Mouse (Mus musculus) liver, embryonic 14 days (tissue): ENCODE results near the gene Lsmem1. TPM values are rescaled to one million over a fixed set of nuclear protein-coding genes. Genes with fewer than 3 reads are reported as not detected.

Experiments used
- polyA plus RNA-seq: library from polyadenylated mRNA; depleted of rRNA; stranded (reverse); fragments of >200 nt; gene quantifications from 2 replicates; pipeline ENCODE4 v1.2.3, GENCODE M21; 2012; rRNA removed

The Lsmem1 gene
- 0.01 and 0.06 TPM in 2 replicates for polyA plus RNA-seq

DNA sequence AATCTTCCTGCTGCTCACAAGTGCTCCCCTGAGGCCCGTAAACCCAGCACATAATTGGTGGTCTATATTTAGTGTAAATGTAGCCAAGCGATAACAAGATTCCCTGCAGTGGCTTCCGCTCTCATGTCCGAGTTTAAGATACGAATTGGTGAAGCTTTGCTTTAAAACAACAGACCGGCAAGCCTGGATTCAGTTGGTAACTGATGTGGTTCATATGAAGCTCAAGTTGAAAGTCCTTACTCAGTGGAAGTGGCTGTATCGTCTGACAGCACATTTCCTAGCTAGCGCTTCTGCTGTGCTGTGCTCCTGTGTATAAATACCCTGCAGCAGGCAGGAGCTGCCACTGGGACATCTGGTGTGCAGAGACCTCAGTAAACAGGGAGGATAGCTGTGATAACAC is at the start of gene Lsmem1:
TSS of gene Lsmem1 (minus strand) at position 189 of the 400 bp plus-strand sequence.

DNA sequence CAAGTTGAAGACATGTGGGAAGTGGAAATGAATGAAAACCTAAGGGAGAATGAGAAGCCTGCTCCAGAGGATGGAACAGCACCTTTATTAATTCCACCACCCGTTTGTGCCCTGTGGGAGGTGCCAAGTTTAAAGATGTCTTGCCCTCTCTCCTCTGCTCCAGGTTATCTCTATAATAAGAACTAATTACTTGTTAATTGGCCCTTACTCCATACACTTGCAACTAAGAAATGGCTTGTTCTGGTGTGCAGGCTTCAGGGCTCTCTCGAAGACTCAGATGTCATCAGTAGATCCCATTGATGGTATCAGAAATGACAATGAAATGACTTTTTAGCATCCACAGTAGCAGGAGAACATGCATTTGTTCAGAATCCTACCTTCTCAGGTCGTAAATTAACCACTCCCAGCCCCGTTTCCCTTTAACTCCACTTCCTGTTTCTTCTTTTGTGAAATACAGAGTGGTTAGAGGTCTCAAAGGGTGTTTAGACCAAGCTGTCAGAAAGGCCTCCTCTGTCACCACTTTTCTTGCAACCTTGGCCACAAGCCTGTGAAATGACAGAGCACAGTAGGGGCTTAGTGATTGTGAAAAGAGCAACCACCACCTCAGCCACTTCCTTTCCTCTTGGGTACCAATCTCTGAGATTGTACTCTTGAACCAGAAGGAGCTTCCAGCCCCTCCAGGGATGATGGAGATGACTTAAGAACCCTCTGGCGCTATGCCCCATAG is 49.3 kb upstream of the Lsmem1 start, which contains the start of gene Ifrd1:
TSS of gene Ifrd1 (minus strand) at position 51 of the 727 bp plus-strand sequence.

DNA sequence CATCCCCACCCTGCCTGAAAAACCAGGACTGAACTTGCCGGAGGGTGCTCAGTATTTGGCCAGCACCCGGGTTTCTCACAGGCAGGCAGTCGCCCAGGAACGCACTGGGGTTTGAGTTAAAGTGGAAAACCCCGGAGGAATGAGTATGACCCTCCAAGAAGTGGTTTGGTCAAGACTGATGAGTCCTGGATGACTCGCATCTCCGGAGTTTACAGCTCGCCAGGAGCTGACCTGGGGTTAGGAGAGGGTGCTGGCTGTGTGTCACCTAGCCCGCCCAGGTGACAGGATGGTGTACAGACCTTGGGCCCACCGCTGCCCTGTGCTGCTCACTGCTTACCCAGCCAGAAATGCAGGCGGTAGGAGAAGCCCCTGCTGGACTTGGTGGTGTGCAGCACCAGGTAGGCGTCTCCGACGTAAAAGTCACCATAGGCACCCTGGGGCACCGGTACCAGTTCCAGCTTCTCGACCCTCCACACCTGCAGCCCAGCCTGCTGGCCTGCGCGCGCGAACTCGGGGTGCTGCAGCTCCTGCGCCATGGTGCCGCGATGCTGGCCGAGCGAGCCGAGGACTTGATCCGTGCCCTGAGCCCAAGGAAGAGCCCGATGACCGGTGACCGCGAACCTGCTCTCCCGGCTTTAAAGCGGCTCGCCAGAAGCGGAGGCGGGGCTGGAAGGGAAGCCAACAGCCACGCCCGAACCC is 65.6 kb downstream of the Lsmem1 start, which contains the start of gene Scin:
TSS of gene Scin (minus strand) at position 656 of the 699 bp plus-strand sequence.

Other genes starting within 250 kb of the Lsmem1 start
- 40.7 and 43.7 TPM in 2 replicates for gene Arl4a, start 161.5 kb downstream of the Lsmem1 start, polyA plus RNA-seq
- gene Scin, start 65.3 kb downstream of the Lsmem1 start, polyA plus RNA-seq: 0.05 and 0.07 TPM in 2 replicates
- 15.3 and 17.1 TPM in 2 replicates for gene Ifrd1, start 49.0 kb upstream of the Lsmem1 start, polyA plus RNA-seq
- 4.8 and 6.0 TPM in 2 replicates for gene Zfp277, start 246.4 kb upstream of the Lsmem1 start, polyA plus RNA-seq
- gene Dock4, start 246.5 kb upstream of the Lsmem1 start, polyA plus RNA-seq: 0.51 and 0.58 TPM in 2 replicates